Mouse (Mus musculus) G1E (cell line): ENCODE measurements around the gene Wdr72. TPM values are rescaled to one million over a fixed set of nuclear protein-coding genes. Genes with fewer than 3 reads are reported as not detected.

Source experiments
- ATAC-seq: 2 replicates; pipeline ENCODE4 v1.8.0; 2016; ENCODE audit warnings: mild to moderate bottlenecking; ENCODE audit not compliant: insufficient number of reproducible peaks, poor library complexity, low FRiP score, severe bottlenecking; ENCODE audit errors: extremely low read depth
- DNase-seq: peaks from one replicate; pipeline ENCODE4 v3.0.0; 2012; ENCODE audit warnings: low spot score
- H3K27me3 ChIP-seq: 2 replicates; pipeline ENCODE4 v1.6.1; 2012; ENCODE audit warnings: mild to moderate bottlenecking, low read length, inconsistent platforms; ENCODE audit not compliant: insufficient read depth
- H3K36me3 ChIP-seq: replicated peaks from 2 replicates; pipeline ENCODE3; 2012; ENCODE audit warnings: mild to moderate bottlenecking, inconsistent platforms
- H3K4me1 ChIP-seq: 2 replicates; pipeline ENCODE4 v1.6.1; 2012; ENCODE audit warnings: low read depth, low read length, inconsistent platforms, mixed read lengths; ENCODE audit not compliant: insufficient read depth
- H3K4me3 ChIP-seq: 2 replicates; pipeline ENCODE4 v1.5.1; 2012; ENCODE audit warnings: low read depth, mild to moderate bottlenecking, inconsistent platforms, low read length, moderate library complexity, mixed read lengths
- H3K9me3 ChIP-seq: replicated peaks from 2 replicates; pipeline ENCODE4 v1.6.1; 2012; ENCODE audit warnings: inconsistent platforms
- CTCF ChIP-seq: IDR thresholded peaks from 2 replicates; pipeline ENCODE4 v1.5.1; 2012; ENCODE audit warnings: low read depth, low read length, inconsistent platforms, mixed read lengths
- GATA1 ChIP-seq: IDR thresholded peaks from 2 replicates; pipeline ENCODE4 v1.6.1; 2012; ENCODE audit warnings: borderline replicate concordance, low read length, inconsistent platforms, mixed read lengths
- GATA2 ChIP-seq: IDR thresholded peaks from 2 replicates; pipeline ENCODE4 v1.6.1; 2012; ENCODE audit warnings: low read depth, low read length, inconsistent platforms, borderline replicate concordance
- POLR2AphosphoS5 ChIP-seq: IDR thresholded peaks from 2 replicates; pipeline ENCODE4 v1.6.1; 2012; ENCODE audit warnings: low read depth, low read length, inconsistent platforms; ENCODE audit not compliant: insufficient replicate concordance
- TAL1 ChIP-seq: conservative IDR thresholded peaks from 2 replicates; pipeline ENCODE4 v1.6.1; 2012; ENCODE audit warnings: low read depth, low read length, inconsistent platforms, mixed read lengths
- polyA plus RNA-seq: library from polyadenylated mRNA; stranded (reverse); fragments of >175 nt; gene quantifications from 2 replicates; pipeline ENCODE4 v1.2.3, GENCODE M21; 2012
- total RNA-seq, 2 experiments: library from RNA; stranded (forward) in 1 of 2; stranded (reverse) in 1 of 2; fragments of 200-1000 nt in 1 of 2; fragments of >200 nt in 1 of 2; fragmentation: Nextera tagmentation in 1 of 2; gene quantifications; 2 replicates each; pipeline ENCODE4 v1.2.3; 2014 to 2017

Gene Wdr72
- total and polyA plus RNA-seq, 3 experiments, result under 0.01 TPM; not detected in 2

DNA sequence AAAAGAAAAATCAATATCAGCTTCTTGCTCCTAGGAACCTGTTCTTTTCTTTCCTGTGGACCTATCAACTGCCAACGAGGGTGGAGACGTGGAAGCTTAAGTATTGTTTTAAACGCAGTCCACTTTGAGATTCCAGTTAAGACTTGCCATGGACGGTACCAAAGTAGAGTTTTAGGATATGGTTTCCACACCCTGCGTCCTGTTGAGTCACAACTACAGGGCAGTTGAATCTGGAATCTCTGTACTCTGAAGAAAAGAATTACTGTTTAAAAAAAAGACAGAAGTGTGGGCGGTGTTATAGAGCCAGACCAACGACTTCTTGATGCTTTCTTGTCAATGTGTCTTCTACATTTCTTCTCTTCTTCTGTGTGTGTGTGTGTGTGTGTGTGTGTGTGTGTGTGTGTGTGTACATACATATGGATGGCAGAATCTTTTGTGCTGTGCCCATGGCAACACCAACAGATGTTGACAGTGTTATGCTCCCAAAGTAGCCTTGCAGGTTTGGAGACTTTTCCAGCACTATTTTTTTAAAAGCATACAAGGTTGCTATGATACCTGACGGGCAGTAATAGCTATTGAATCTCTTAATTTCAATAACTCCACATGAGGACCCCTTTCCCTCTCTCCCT lies 77.4 kb downstream of the Wdr72 start:
- no peak for TF ChIP-seq GATA1
- DNase-seq, result no peak
- H3K36me3 ChIP-seq, result no peaks in the 10 kb centered on the region

GRCm38 (mm10) chr9:74194898-74195297 lies 84.7 kb downstream of the Wdr72 start:
- Histone ChIP-seq H3K4me3 (no peak overlapping the region), H3K36me3 (no peaks in the 10 kb centered on the region), H3K9me3 (peaks cover 12% of the 10 kb centered on the region), H3K27me3 (no peaks in the 10 kb centered on the region), H3K4me1 (no peaks in the 10 kb centered on the region)
- no peak for TF ChIP-seq GATA2
- no peak for TF ChIP-seq GATA1
- no peak for TF ChIP-seq TAL1
- no peak for TF ChIP-seq CTCF
- TF ChIP-seq POLR2AphosphoS5, result no peak
- no peak for DNase-seq
- ATAC-seq, result no peak

More for the DNA sequence above, 77.4 kb downstream of the Wdr72 start:
- H3K4me3 ChIP-seq, result no peak overlapping the region
- peaks cover 4% of the 10 kb centered on the region; the same call in 1 of the 2 replicates for H3K9me3 ChIP-seq
- ATAC-seq, result no peak
- no peaks in the 10 kb centered on the region for H3K4me1 ChIP-seq
- H3K27me3 ChIP-seq, result no peaks in the 10 kb centered on the region

- Histone ChIP-seq H3K9me3 (peaks cover 12% of the 10 kb centered on the region; the same call in 1 of the 2 replicates), H3K4me1 (no peaks in the 10 kb centered on the region), H3K4me3 (no peak overlapping the region), H3K27me3 (no peaks in the 10 kb centered on the region), H3K36me3 (no peaks in the 10 kb centered on the region)
- TF ChIP-seq GATA1 (no peak), GATA2 (no peak), TAL1 (no peak), POLR2AphosphoS5 (no peak), CTCF (no peak)
- ATAC-seq (no peak), DNase-seq (no peak)
Measured at GRCm38 (mm10) chr9:74228272-74228671, 118.1 kb downstream of the Wdr72 start.

DNA sequence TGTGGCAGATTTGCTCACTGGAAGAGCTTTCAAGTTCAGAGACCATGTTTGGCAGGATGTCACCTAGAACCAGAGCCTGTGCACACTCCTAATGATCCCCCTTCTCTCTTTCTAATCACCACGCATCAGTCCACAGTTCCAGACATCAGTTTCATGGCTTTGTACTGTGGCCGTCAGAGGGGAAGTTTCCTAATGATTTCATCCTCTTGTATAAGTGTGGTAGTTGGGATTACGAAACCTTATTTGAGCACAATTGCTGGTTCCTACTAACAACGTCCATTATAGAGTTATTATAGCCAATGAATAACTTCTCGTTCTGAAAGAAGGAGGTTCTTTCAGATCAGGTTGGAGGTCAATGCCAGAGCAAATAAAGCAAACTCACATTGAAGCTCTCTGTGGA lies 131.1 kb downstream of the Wdr72 start:
- Histone ChIP-seq H3K4me3 (no peak overlapping the region), H3K4me1 (no peaks in the 10 kb centered on the region), H3K27me3 (no peaks in the 10 kb centered on the region), H3K9me3 (peaks cover 18% of the 10 kb centered on the region), H3K36me3 (no peaks in the 10 kb centered on the region)
- TF ChIP-seq GATA1, result no peak
- no peak for TF ChIP-seq GATA2
- TF ChIP-seq POLR2AphosphoS5, result no peak
- no peak for TF ChIP-seq TAL1
- TF ChIP-seq CTCF, result no peak
- ATAC-seq (no peak), DNase-seq (no peak)

- Histone ChIP-seq H3K4me3 (no peak overlapping the region), H3K4me1 (no peaks in the 10 kb centered on the region), H3K27me3 (no peaks in the 10 kb centered on the region)
Measured at GRCm38 (mm10) chr9:74248084-74248483, 137.9 kb downstream of the Wdr72 start.

DNA sequence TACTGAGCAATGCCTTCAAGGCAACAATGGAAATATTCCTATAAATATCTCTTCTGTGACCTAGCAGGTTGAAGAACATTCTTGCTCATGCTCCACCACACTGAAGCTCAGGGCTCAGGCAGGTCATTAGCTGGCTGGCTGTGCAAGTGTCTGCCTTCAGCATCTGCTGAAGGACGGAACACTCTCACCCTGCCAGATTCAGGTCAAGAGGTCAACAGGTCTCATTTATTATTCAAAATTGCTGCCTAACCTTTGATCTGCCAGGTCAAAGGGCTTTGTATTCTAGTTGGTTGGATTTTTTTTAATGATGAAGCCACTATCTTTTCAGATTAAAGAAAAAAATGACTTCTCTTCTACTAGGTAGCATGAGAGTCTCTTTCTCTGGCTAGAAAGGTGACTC lies 139.3 kb downstream of the Wdr72 start:
- TF ChIP-seq GATA1 (no peak), CTCF (no peak), TAL1 (no peak), POLR2AphosphoS5 (no peak)
- Histone ChIP-seq H3K4me1 (no peaks in the 10 kb centered on the region), H3K27me3 (no peaks in the 10 kb centered on the region), H3K36me3 (no peaks in the 10 kb centered on the region), H3K9me3 (peaks cover 26% of the 10 kb centered on the region), H3K4me3 (no peak overlapping the region)
- ATAC-seq (no peak), DNase-seq (no peak)

More at GRCm38 (mm10) chr9:74248084-74248483, 137.9 kb downstream of the Wdr72 start:
- TF ChIP-seq GATA1 (no peak), POLR2AphosphoS5 (no peak)
- ATAC-seq (no peak), DNase-seq (no peak)
- Histone ChIP-seq H3K36me3 (no peaks in the 10 kb centered on the region), H3K9me3 (peaks cover 28% of the 10 kb centered on the region)

- H3K9me3 ChIP-seq, result peaks cover 26% of the 10 kb centered on the region
- H3K27me3 ChIP-seq, result no peaks in the 10 kb centered on the region
- H3K4me3 ChIP-seq, result no peak overlapping the region
- TF ChIP-seq CTCF, result no peak
- no peak for TF ChIP-seq GATA1
- TF ChIP-seq GATA2, result no peak
- no peak for TF ChIP-seq TAL1
- TF ChIP-seq POLR2AphosphoS5, result no peak
- no peaks in the 10 kb centered on the region for H3K36me3 ChIP-seq
- no peaks in the 10 kb centered on the region for H3K4me1 ChIP-seq
- ATAC-seq (no peak), DNase-seq (no peak)
Measured at GRCm38 (mm10) chr9:74250522-74250921, 140.4 kb downstream of the Wdr72 start.
